Mouse (Mus musculus) intestine, embryonic 14.5 days (tissue): Measurements from ENCODE around the gene Tbx4. TPM values are rescaled to one million over a fixed set of nuclear protein-coding genes. Genes with fewer than 3 reads are reported as not detected.

Source experiments
- ATAC-seq: fragments of 200-750 bp; cut with Nextera tagmentation; replicated peaks from 2 replicates; pipeline ENCODE4 v1.8.0; 2017; ENCODE audit warnings: low read depth, moderate number of reproducible peaks, moderate TSS enrichment, moderate library complexity; ENCODE audit not compliant: low FRiP score, low TSS enrichment
- DNase-seq: peaks from one replicate; pipeline ENCODE4 v3.0.0-alpha.2; 2018; ENCODE audit warnings: low spot score
- H3K27ac ChIP-seq: fragments of 300-500 bp; sonication (generic); 2 replicates; pipeline ENCODE4 v1.5.1; 2014; ENCODE audit warnings: low read depth, mild to moderate bottlenecking, control low read depth
- H3K27me3 ChIP-seq: fragments of 300-500 bp; sonication (generic); replicated peaks from 2 replicates; pipeline ENCODE4 v1.6.1; 2014; ENCODE audit warnings: low read length, control low read depth; ENCODE audit not compliant: control insufficient read depth, insufficient read depth
- H3K36me3 ChIP-seq: fragments of 300-500 bp; sonication (generic); 2 replicates; pipeline ENCODE4 v1.6.1; 2014; ENCODE audit warnings: low read length, control low read depth; ENCODE audit not compliant: control insufficient read depth, insufficient read depth
- H3K4me1 ChIP-seq: fragments of 300-500 bp; sonication (generic); replicated peaks from 2 replicates; pipeline ENCODE4 v1.6.1; 2014; ENCODE audit warnings: low read length, control low read depth, mixed read lengths; ENCODE audit not compliant: control insufficient read depth, insufficient read depth
- H3K4me2 ChIP-seq: fragments of 300-500 bp; sonication (generic); 2 replicates; pipeline ENCODE4 v1.6.1; 2014; ENCODE audit warnings: low read length
- H3K4me3 ChIP-seq: fragments of 300-500 bp; sonication (generic); 2 replicates; pipeline ENCODE4 v1.5.1; 2014; ENCODE audit warnings: low read depth, low read length, control low read depth, mixed read lengths
- H3K9ac ChIP-seq: fragments of 300-500 bp; sonication (generic); 2 replicates; pipeline ENCODE4 v1.6.1; 2014; ENCODE audit warnings: mild to moderate bottlenecking, low read length
- H3K9me3 ChIP-seq: fragments of 300-500 bp; sonication (generic); 2 replicates; pipeline ENCODE4 v1.6.1; 2016; ENCODE audit warnings: low read length, control low read depth; ENCODE audit not compliant: control insufficient read depth
- WGBS: fragments of 180-500 bp; shearing (Covaris S2); extraction: QIAGEN DNeasy Blood & Tissue Kit; methylation state at CpG from one replicate; pipeline ENCODE4 v1.1.7; 2014; 5-methylcytosine and 5-hydroxymethylcytosine counted together
- polyA plus RNA-seq: library from polyadenylated mRNA; unstranded; fragments of >200 nt; fragmentation: Nextera tagmentation; extraction: Ambion mirVana; gene quantifications from 2 replicates; pipeline ENCODE4 v1.2.1, GENCODE M21; 2014

Gene Tbx4
- polyA plus RNA-seq, 1 experiment from 2014 or later = not detected

- H3K9ac ChIP-seq = no peak overlapping the region
- H3K27me3 ChIP-seq = no peaks in the 10 kb centered on the region
- no peak for DNase-seq
- H3K4me2 ChIP-seq = peak overlapping the region; percentile 20; the same call in 1 of the 2 replicates
- no peak overlapping the region for H3K4me3 ChIP-seq
- H3K27ac ChIP-seq = no peak overlapping the region
- H3K4me1 ChIP-seq = peaks cover 11% of the 10 kb centered on the region
- no peaks in the 10 kb centered on the region for H3K36me3 ChIP-seq
- ATAC-seq = no peak
- no peaks in the 10 kb centered on the region for H3K9me3 ChIP-seq
- WGBS = 12% methylated on average over 10 of the region's 10 CpGs
Measured at GRCm38 (mm10) chr11:85910133-85910532, 23.9 kb downstream of the Tbx4 start.

- H3K4me1 ChIP-seq = peaks cover 21% of the 10 kb centered on the region
- no peak overlapping the region for H3K27ac ChIP-seq
- 0 out of 2 replicates have a peak, but pooled peaks cover 2% of the 10 kb centered on the region for H3K27me3 ChIP-seq
- WGBS = 91% methylated on average over 7 of the region's 7 CpGs
- no peak overlapping the region for H3K4me2 ChIP-seq
- no peak overlapping the region for H3K4me3 ChIP-seq
- H3K36me3 ChIP-seq = no peaks in the 10 kb centered on the region
- H3K9ac ChIP-seq = no peak overlapping the region
- DNase-seq = no peak
- ATAC-seq = no peak
- no peaks in the 10 kb centered on the region for H3K9me3 ChIP-seq
Measured at GRCm38 (mm10) chr11:85913506-85913905, 27.3 kb downstream of the Tbx4 start.

- no peaks in the 10 kb centered on the region for H3K9me3 ChIP-seq
- no peak overlapping the region for H3K4me3 ChIP-seq
- no peak overlapping the region for H3K4me2 ChIP-seq
- 45% methylated on average over 12 of the region's 12 CpGs for WGBS
- ATAC-seq = no peak
- H3K27me3 ChIP-seq = peaks cover 18% of the 10 kb centered on the region; the same call in 1 of the 2 replicates
- no peak for DNase-seq
- peaks cover 9% of the 10 kb centered on the region; the same call in 1 of the 2 replicates for H3K4me1 ChIP-seq
- H3K36me3 ChIP-seq = no peaks in the 10 kb centered on the region
- H3K27ac ChIP-seq = no peak overlapping the region
- no peak overlapping the region for H3K9ac ChIP-seq
Measured at GRCm38 (mm10) chr11:85917091-85917992, 31.1 kb downstream of the Tbx4 start.

GRCm38 (mm10) chr11:85917993-85918325, 31.7 kb downstream of the Tbx4 start:
- 22% methylated on average over 11 of the region's 11 CpGs for WGBS
- Histone ChIP-seq H3K27me3 (peaks cover 24% of the 10 kb centered on the region), H3K4me1 (peaks cover 9% of the 10 kb centered on the region; the same call in 1 of the 2 replicates), H3K4me2 (no peak overlapping the region), H3K9ac (no peak overlapping the region), H3K27ac (no peak overlapping the region), H3K36me3 (no peaks in the 10 kb centered on the region), H3K9me3 (no peaks in the 10 kb centered on the region), H3K4me3 (no peak overlapping the region)
- DNase-seq (no peak), ATAC-seq (no peak)

- Histone ChIP-seq H3K9ac (no peak overlapping the region), H3K27me3 (peaks cover 29% of the 10 kb centered on the region), H3K36me3 (no peaks in the 10 kb centered on the region), H3K4me2 (no peak overlapping the region), H3K9me3 (no peaks in the 10 kb centered on the region), H3K27ac (no peak overlapping the region), H3K4me1 (peaks cover 9% of the 10 kb centered on the region; the same call in 1 of the 2 replicates), H3K4me3 (no peak overlapping the region)
- ATAC-seq (no peak), DNase-seq (no peak)
- 33% methylated on average over 10 of the region's 10 CpGs for WGBS
Measured at GRCm38 (mm10) chr11:85918388-85918940, 32.2 kb downstream of the Tbx4 start.

GRCm38 (mm10) chr11:85925294-85925743, 39.1 kb downstream of the Tbx4 start:
- H3K4me2 ChIP-seq = peak overlapping the region; percentile 7
- H3K9me3 ChIP-seq = no peaks in the 10 kb centered on the region
- no peak for ATAC-seq
- peak overlapping the region; percentile 3; the same call in 1 of the 2 replicates for H3K4me3 ChIP-seq
- H3K27ac ChIP-seq = no peak overlapping the region
- no peaks in the 10 kb centered on the region for H3K36me3 ChIP-seq
- DNase-seq = peak; percentile 74
- peaks cover 61% of the 10 kb centered on the region for H3K27me3 ChIP-seq
- WGBS = 11% methylated on average over 19 of the region's 19 CpGs
- H3K9ac ChIP-seq = no peak overlapping the region
- H3K4me1 ChIP-seq = no peaks in the 10 kb centered on the region

- ATAC-seq = no peak
- Histone ChIP-seq H3K4me2 (peak overlapping the region; percentile 23; the same call in 1 of the 2 replicates), H3K9me3 (no peaks in the 10 kb centered on the region), H3K27ac (no peak overlapping the region), H3K4me3 (no peak overlapping the region), H3K36me3 (no peaks in the 10 kb centered on the region), H3K9ac (no peak overlapping the region), H3K4me1 (no peaks in the 10 kb centered on the region), H3K27me3 (peaks cover 58% of the 10 kb centered on the region)
- 12% methylated on average over 16 of the region's 16 CpGs for WGBS
- peak; percentile 68 for DNase-seq
Measured at GRCm38 (mm10) chr11:85926287-85926764, 40.1 kb downstream of the Tbx4 start.

- DNase-seq (no peak), ATAC-seq (no peak)
- Histone ChIP-seq H3K4me3 (no peak overlapping the region), H3K27ac (no peak overlapping the region), H3K36me3 (no peaks in the 10 kb centered on the region), H3K4me2 (no peak overlapping the region), H3K27me3 (peaks cover 44% of the 10 kb centered on the region), H3K9me3 (no peaks in the 10 kb centered on the region), H3K9ac (no peak overlapping the region), H3K4me1 (no peaks in the 10 kb centered on the region)
- 68% methylated on average over 4 of the region's 4 CpGs for WGBS
Measured at GRCm38 (mm10) chr11:85928106-85928505, 41.9 kb downstream of the Tbx4 start.
